Mouse (Mus musculus) CH12.LX (cell line): ENCODE results near the gene Hlf. TPM values are rescaled to one million over a fixed set of nuclear protein-coding genes. Genes with fewer than 3 reads are reported as not detected.

Source experiments
- DNase-seq: peaks from one replicate; pipeline ENCODE4 v3.0.0-alpha.2; 2013; ENCODE audit errors: extremely low read depth
- H3K27ac ChIP-seq: 2 replicates; pipeline ENCODE4 v1.5.1; 2012; ENCODE audit warnings: low read depth, mild to moderate bottlenecking, control low read depth, moderate library complexity; ENCODE audit not compliant: insufficient read depth
- H3K27me3 ChIP-seq: replicated peaks from 2 replicates; pipeline ENCODE3; 2012; ENCODE audit warnings: inconsistent platforms
- H3K36me3 ChIP-seq, 2 experiments: replicated peaks in 1 of 2; 2 replicates each; pipeline versions ENCODE3 to v1.6.1; 2012; ENCODE audit warnings: inconsistent platforms in 1 of 2, low read length in 1 of 2, mild to moderate bottlenecking in 1 of 2, mixed read lengths in 1 of 2, moderate library complexity in 1 of 2; ENCODE audit not compliant: control insufficient read depth in 1 of 2, insufficient read depth in 1 of 2
- H3K4me1 ChIP-seq, 2 experiments: 2 replicates each; pipeline ENCODE4 v1.6.1; 2012; ENCODE audit warnings: inconsistent platforms in 1 of 2, moderate library complexity in 1 of 2; ENCODE audit not compliant: insufficient read depth in 2 of 2, control insufficient read depth in 1 of 2
- H3K4me2 ChIP-seq: 2 replicates; pipeline ENCODE4 v1.6.1; 2012; ENCODE audit warnings: low read depth, mild to moderate bottlenecking, control low read depth; ENCODE audit not compliant: poor library complexity, insufficient read depth, severe bottlenecking
- H3K4me3 ChIP-seq, 3 experiments: fragments of 150-350 bp in 1 of 3; sonication (generic) in 1 of 3; replicated peaks in 1 of 3; 2 replicates each; pipeline versions ENCODE3 to v1.5.1; 2011 to 2012; ENCODE audit warnings: low read depth in 2 of 3, low read length in 2 of 3, mild to moderate bottlenecking in 2 of 3, moderate library complexity in 2 of 3, control low read depth in 1 of 3, improper control_type of control experiment in 1 of 3, inconsistent platforms in 1 of 3, mixed read lengths in 1 of 3; ENCODE audit not compliant: poor library complexity in 1 of 3
- H3K79me2 ChIP-seq: replicated peaks from 2 replicates; pipeline ENCODE4 v1.6.1; 2012; ENCODE audit warnings: mild to moderate bottlenecking, moderate library complexity; ENCODE audit not compliant: control insufficient read depth, poor library complexity, insufficient read depth, severe bottlenecking; ENCODE audit errors: extremely low read depth
- H3K9ac ChIP-seq: 2 replicates; pipeline ENCODE4 v1.6.1; 2012; ENCODE audit warnings: low read depth, mild to moderate bottlenecking, control low read depth, moderate library complexity; ENCODE audit not compliant: insufficient read depth
- H3K9me3 ChIP-seq: replicated peaks from 2 replicates; pipeline ENCODE3; 2012; ENCODE audit warnings: low read length, inconsistent platforms, mixed read lengths
- BHLHE40 ChIP-seq: IDR thresholded peaks from 2 replicates; pipeline ENCODE4 v1.6.1; 2011; ENCODE audit warnings: mild to moderate bottlenecking, low read depth, low read length, improper control_type of control experiment
- CHD2 ChIP-seq: IDR thresholded peaks from 2 replicates; pipeline ENCODE4 v1.6.1; 2011; ENCODE audit warnings: low read length, improper control_type of control experiment
- E2F4 ChIP-seq: IDR thresholded peaks from 2 replicates; pipeline ENCODE4 v1.6.1; 2011; ENCODE audit warnings: low read depth, low read length, improper control_type of control experiment; ENCODE audit not compliant: insufficient replicate concordance
- ELF1 ChIP-seq: IDR thresholded peaks from 2 replicates; pipeline ENCODE4 v1.6.1; 2014; ENCODE audit warnings: low read depth, mild to moderate bottlenecking, inconsistent platforms, low read length, improper control_type of control experiment
- GABPA ChIP-seq: IDR thresholded peaks from 2 replicates; pipeline ENCODE4 v1.6.1; 2012; ENCODE audit warnings: low read depth, low read length, improper control_type of control experiment, inconsistent platforms; ENCODE audit not compliant: insufficient replicate concordance
- HCFC1 ChIP-seq: IDR thresholded peaks from 2 replicates; pipeline ENCODE4 v1.6.1; 2012; ENCODE audit warnings: low read depth, mild to moderate bottlenecking, inconsistent platforms, low read length, improper control_type of control experiment
- JUND ChIP-seq: conservative IDR thresholded peaks from 2 replicates; pipeline ENCODE4 v1.6.1; 2011; ENCODE audit warnings: low read depth, low read length, improper control_type of control experiment
- MAFK ChIP-seq: IDR thresholded peaks from 2 replicates; pipeline ENCODE4 v1.6.1; 2011; ENCODE audit warnings: low read length, improper control_type of control experiment; ENCODE audit not compliant: insufficient replicate concordance
- MAX ChIP-seq: IDR thresholded peaks from 2 replicates; pipeline ENCODE4 v1.6.1; 2011; ENCODE audit warnings: low read length, improper control_type of control experiment
- MAZ ChIP-seq: IDR thresholded peaks from 2 replicates; pipeline ENCODE4 v1.6.1; 2012; ENCODE audit warnings: low read depth, mild to moderate bottlenecking, inconsistent platforms, low read length, improper control_type of control experiment, moderate library complexity
- MEF2A ChIP-seq: IDR thresholded peaks from 2 replicates; pipeline ENCODE4 v1.6.1; 2014; ENCODE audit warnings: low read depth, mild to moderate bottlenecking, inconsistent platforms, low read length, improper control_type of control experiment, borderline replicate concordance
- MXI1 ChIP-seq: IDR thresholded peaks from 2 replicates; pipeline ENCODE4 v1.6.1; 2011; ENCODE audit warnings: mild to moderate bottlenecking, low read depth, low read length, improper control_type of control experiment
- NELFE ChIP-seq: IDR thresholded peaks from 2 replicates; pipeline ENCODE4 v1.6.1; 2011; ENCODE audit warnings: low read depth, low read length, improper control_type of control experiment
- NRF1 ChIP-seq: IDR thresholded peaks from 2 replicates; pipeline ENCODE4 v1.6.1; 2014; ENCODE audit warnings: low read depth, mild to moderate bottlenecking, inconsistent platforms, low read length, improper control_type of control experiment, moderate library complexity
- PAX5 ChIP-seq: IDR thresholded peaks from 2 replicates; pipeline ENCODE4 v1.6.1; 2012; ENCODE audit warnings: low read length, inconsistent platforms, mixed read lengths
- POLR2A ChIP-seq: IDR thresholded peaks from 2 replicates; pipeline ENCODE4 v1.6.1; 2011; ENCODE audit warnings: low read depth, mild to moderate bottlenecking, improper control_type of control experiment, low read length
- POLR2AphosphoS2 ChIP-seq: IDR thresholded peaks from 2 replicates; pipeline ENCODE4 v1.6.1; 2011; ENCODE audit warnings: low read depth, low read length, improper control_type of control experiment
- RCOR1 ChIP-seq: conservative IDR thresholded peaks from 2 replicates; pipeline ENCODE4 v1.6.1; 2012; ENCODE audit warnings: low read depth, mild to moderate bottlenecking, inconsistent platforms, low read length, improper control_type of control experiment
- SIN3A ChIP-seq: IDR thresholded peaks from 2 replicates; pipeline ENCODE4 v1.6.1; 2012; ENCODE audit warnings: low read length, improper control_type of control experiment, inconsistent platforms
- SMC3 ChIP-seq: IDR thresholded peaks from 2 replicates; pipeline ENCODE4 v1.6.1; 2011; ENCODE audit warnings: low read depth, low read length, improper control_type of control experiment
- TCF12 ChIP-seq: IDR thresholded peaks from 2 replicates; pipeline ENCODE4 v1.6.1; 2014; ENCODE audit warnings: low read depth, mild to moderate bottlenecking, inconsistent platforms, low read length, improper control_type of control experiment
- USF1 ChIP-seq: IDR thresholded peaks from 2 replicates; pipeline ENCODE4 v1.6.1; 2014; ENCODE audit warnings: low read depth, mild to moderate bottlenecking, inconsistent platforms, low read length, improper control_type of control experiment
- USF2 ChIP-seq: conservative IDR thresholded peaks from 2 replicates; pipeline ENCODE4 v1.6.1; 2011; ENCODE audit warnings: low read depth, low read length, improper control_type of control experiment
- ZKSCAN1 ChIP-seq: IDR thresholded peaks from 2 replicates; pipeline ENCODE4 v1.6.1; 2012; ENCODE audit warnings: low read depth, inconsistent platforms, low read length, improper control_type of control experiment, borderline replicate concordance
- ZMIZ1 ChIP-seq: IDR thresholded peaks from 2 replicates; pipeline ENCODE4 v1.6.1; 2012; ENCODE audit warnings: low read depth, mild to moderate bottlenecking, inconsistent platforms, low read length, improper control_type of control experiment
- ZNF384 ChIP-seq: IDR thresholded peaks from 2 replicates; pipeline ENCODE4 v1.6.1; 2012; ENCODE audit warnings: low read depth, low read length, improper control_type of control experiment, inconsistent platforms
- dilution Hi-C: fragments of 300-500 bp; cut with MboI; formaldehyde crosslinking; loops from 2 replicates; pipeline ENCODE4 v1.14.3; 2020; ENCODE audit warnings: low sequenced_read_pairs; ENCODE audit not compliant: extremely low pct_unique_long_range_greater_than_20kb, extremely low pct_ligation_motif_present
- in situ Hi-C: fragments of 300-500 bp; cut with MboI; formaldehyde crosslinking; loops from 3 replicates; pipeline ENCODE4 v1.14.3; 2019; ENCODE audit warnings: low sequenced_read_pairs, low pct_ligation_motif_present, low pct_unique_long_range_greater_than_20kb, mixed read lengths
- polyA plus RNA-seq: library from polyadenylated mRNA; unstranded; fragments of >175 nt; gene quantifications from 2 replicates; pipeline ENCODE4 v1.2.1, GENCODE M21; 2012; ENCODE audit warnings: low read depth; ENCODE audit not compliant: insufficient read length
- total RNA-seq, 2 experiments: library from RNA; depleted of rRNA; stranded (reverse); fragments of 300-350 nt in 1 of 2; fragments of >200 nt in 1 of 2; gene quantifications; 2 replicates each; pipeline ENCODE4 v1.2.3; 2012 to 2014

The Hlf gene
- total and polyA plus RNA-seq, 3 experiments, result 0.08 to 0.36 TPM; not detected in 1

DNA sequence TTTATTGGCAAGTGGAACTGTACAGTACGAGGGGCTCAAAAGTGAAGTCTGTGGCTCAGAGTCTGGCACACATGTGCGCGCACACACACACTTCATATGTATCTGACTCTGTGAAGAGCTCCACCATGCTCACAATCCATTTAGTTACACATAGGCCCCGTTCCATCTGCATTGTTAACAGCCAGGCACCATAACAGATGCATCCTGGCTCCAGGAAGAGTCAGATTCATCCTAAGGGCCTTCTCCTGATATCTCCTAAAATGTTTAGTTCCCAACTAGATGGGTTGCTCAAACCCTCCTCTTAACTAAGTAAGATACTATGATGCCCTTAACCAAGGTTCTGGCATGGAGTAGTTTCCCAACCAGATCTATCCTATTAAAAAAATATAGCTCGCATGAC, 64.5 kb downstream of the Hlf start:
- no peak for DNase-seq
- in situ Hi-C loops, result no loop called here
- Histone ChIP-seq H3K79me2 (no peaks in the 10 kb centered on the region), H3K9ac (no peak overlapping the region), H3K4me2 (no peak overlapping the region), H3K27ac (no peak overlapping the region), H3K36me3 (no peaks in the 10 kb centered on the region), H3K9me3 (no peaks in the 10 kb centered on the region), H3K27me3 (no peaks in the 10 kb centered on the region)
- dilution Hi-C loops, result no loop called here
- TF ChIP-seq ZNF384 (no peak), NELFE (no peak), SIN3A (no peak), CHD2 (no peak), HCFC1 (no peak), PAX5 (no peak), MXI1 (no peak), POLR2A (no peak), RCOR1 (no peak), USF1 (no peak), NRF1 (no peak), MEF2A (no peak), ELF1 (no peak), TCF12 (no peak), GABPA (no peak), E2F4 (no peak)
- TF ChIP-seq, all 38 proteins: peak for 0
- Histone ChIP-seq H3K4me1 (no peaks in the 10 kb centered on the region), H3K4me3 (no peak overlapping the region)

DNA sequence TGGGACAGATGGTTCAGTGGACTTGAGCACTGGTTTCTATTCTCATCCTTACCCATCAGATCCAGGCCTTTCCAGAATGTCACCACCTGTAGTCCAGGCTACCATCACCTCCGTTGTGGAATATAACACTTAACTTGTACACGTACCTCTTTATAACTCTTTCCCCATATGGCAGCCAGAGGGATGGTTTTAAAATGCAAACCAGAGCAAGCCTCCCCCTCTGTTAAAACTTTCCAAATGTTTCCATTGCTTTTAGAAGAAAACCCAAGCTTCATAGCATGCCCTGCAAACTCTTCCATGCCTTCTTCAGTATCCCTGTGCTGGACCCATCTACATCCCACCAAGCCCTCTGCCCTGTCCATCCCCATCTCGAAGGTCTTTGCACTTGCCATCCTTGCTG, 66.1 kb downstream of the Hlf start:
- Histone ChIP-seq H3K9me3 (no peaks in the 10 kb centered on the region), H3K27me3 (no peaks in the 10 kb centered on the region), H3K4me2 (no peak overlapping the region), H3K36me3 (no peaks in the 10 kb centered on the region), H3K27ac (no peak overlapping the region), H3K4me3 (no peak overlapping the region), H3K4me1 (no peaks in the 10 kb centered on the region), H3K79me2 (no peaks in the 10 kb centered on the region), H3K9ac (no peak overlapping the region)
- in situ Hi-C loops (no loop called here), dilution Hi-C loops (no loop called here)
- TF ChIP-seq MAFK (no peak), BHLHE40 (no peak), USF2 (no peak), HCFC1 (no peak), POLR2AphosphoS2 (no peak), TCF12 (no peak), ZKSCAN1 (no peak), CHD2 (no peak), PAX5 (no peak), POLR2A (no peak), ZMIZ1 (no peak), SMC3 (no peak), MAX (no peak), JUND (no peak), MAZ (no peak), SIN3A (no peak), ELF1 (no peak)
- DNase-seq, result no peak
